In genomic region chr2:134642377-134642776, GRCm38 (mm10) we compare ENCODE assay signal across 11 mouse cellular contexts. TPM values are rescaled to one million over a fixed set of nuclear protein-coding genes. Genes with fewer than 3 reads are reported as not detected.
DNase-seq lines count a peak whose midpoint lies in the region; ATAC-seq and TF ChIP-seq lines count a peak whose summit lies in the region.
"Had no signal": no experiment of that assay in that cellular context is flagged by ENCODE, and none has a peak within 500 bp of the region (broad histone marks: within the 10 kb centered on the region; RNA-seq: fewer than 3 reads in every experiment).

No protein-coding gene starts in this region.

- ATAC-seq in heart, postnatal 0 days (ENCODE audit: insufficient read depth, low read depth), result no peak
- no peak for ATAC-seq in hindbrain, embryonic 15.5 days (ENCODE audit: low FRiP score, low read depth)
- no peak for ATAC-seq in midbrain, embryonic 16.5 days
- ATAC-seq in kidney, embryonic 15.5 days (replicated peaks; ENCODE audit: low FRiP score), result no peak

- peaks cover 4% of the 10 kb centered on the region for H3K4me1 ChIP-seq in heart, postnatal 0 days (ENCODE audit: control insufficient read depth, insufficient read depth)
- H3K4me1 ChIP-seq in forebrain, embryonic 10.5 days, result peaks cover 35% of the 10 kb centered on the region
- H3K4me1 ChIP-seq in hindbrain, embryonic 15.5 days (replicated peaks), result peaks cover 38% of the 10 kb centered on the region
- H3K4me1 ChIP-seq in midbrain, embryonic 16.5 days (ENCODE audit: control insufficient read depth, insufficient read depth, low read length), result peaks cover 32% of the 10 kb centered on the region
- H3K4me1 ChIP-seq in kidney, embryonic 15.5 days, result peaks cover 9% of the 10 kb centered on the region

- peak overlapping the region; percentile 82; the same call in 1 of the 2 replicates for H3K4me3 ChIP-seq in heart, postnatal 0 days (ENCODE audit: low read depth, low read length)
- H3K4me3 ChIP-seq in forebrain, embryonic 10.5 days, result peak overlapping the region; percentile 75; the same call in 1 of the 2 replicates
- H3K4me3 ChIP-seq in hindbrain, embryonic 15.5 days, result peak overlapping the region; percentile 66
- H3K4me3 ChIP-seq in midbrain, embryonic 16.5 days (ENCODE audit: low read depth, low read length), result peak overlapping the region; percentile 76
- no peak overlapping the region for H3K4me3 ChIP-seq in kidney, embryonic 15.5 days (replicated peaks)

- TF ChIP-seq EP300 in heart, postnatal 0 days (IDR thresholded peaks at IDR 0.05; ENCODE audit: low read depth), result no peak

- no peak overlapping the region for H3K27ac ChIP-seq in heart, postnatal 0 days (ENCODE audit: low read depth)
- no peak overlapping the region for H3K27ac ChIP-seq in forebrain, embryonic 10.5 days
- H3K27ac ChIP-seq in hindbrain, embryonic 15.5 days (replicated peaks), result peak overlapping the region; percentile 98
- peak overlapping the region; percentile 13; the same call in 1 of the 2 replicates for H3K27ac ChIP-seq in midbrain, embryonic 16.5 days (ENCODE audit: low read length)
- H3K27ac ChIP-seq in kidney, embryonic 15.5 days, result no peak overlapping the region
- H3K27ac ChIP-seq: limb, embryonic 15.5 days had no signal

- H3K9me3 ChIP-seq in heart, postnatal 0 days (replicated peaks; ENCODE audit: control insufficient read depth, low read length), result no peaks in the 10 kb centered on the region
- H3K9me3 ChIP-seq in forebrain, embryonic 10.5 days, result no peaks in the 10 kb centered on the region
- no peaks in the 10 kb centered on the region for H3K9me3 ChIP-seq in hindbrain, embryonic 15.5 days
- no peaks in the 10 kb centered on the region for H3K9me3 ChIP-seq in midbrain, embryonic 16.5 days (replicated peaks; ENCODE audit: control insufficient read depth, low read length, poor library complexity, severe bottlenecking)
- H3K9me3 ChIP-seq in kidney, embryonic 15.5 days (replicated peaks), result no peaks in the 10 kb centered on the region
- H3K9me3 ChIP-seq: limb, embryonic 15.5 days had no signal

- peak overlapping the region; percentile 60 for H3K4me2 ChIP-seq in heart, postnatal 0 days (ENCODE audit: low read depth, low read length)
- H3K4me2 ChIP-seq in hindbrain, embryonic 15.5 days, result peak overlapping the region; percentile 77
- H3K4me2 ChIP-seq in midbrain, embryonic 16.5 days (ENCODE audit: low read length), result peak overlapping the region; percentile 65
- H3K4me2 ChIP-seq in kidney, embryonic 15.5 days, result no peak overlapping the region

- H3K9ac ChIP-seq in heart, postnatal 0 days (replicated peaks; ENCODE audit: low read depth, low read length), result no peak overlapping the region
- peak overlapping the region; percentile 43; the same call in 1 of the 2 replicates for H3K9ac ChIP-seq in hindbrain, embryonic 15.5 days
- H3K9ac ChIP-seq in midbrain, embryonic 16.5 days (ENCODE audit: low read depth, low read length), result peak overlapping the region; percentile 31
- H3K9ac ChIP-seq in kidney, embryonic 15.5 days, result no peak overlapping the region
- H3K9ac ChIP-seq: limb, embryonic 15.5 days had no signal

- DNase-seq in heart, postnatal 0 days (ENCODE audit: low spot score), result no peak
- no peak for DNase-seq in heart, adult 9 months (ENCODE audit: low spot score in 2 of 2)
- no peak for DNase-seq in forebrain, embryonic 10.5 days (ENCODE audit: extremely low spot score, low spot score)
- no peak for DNase-seq in urinary bladder, postnatal 36 days (ENCODE audit: low spot score in 2 of 2)
- DNase-seq: adrenal gland, postnatal 10 days; heart, postnatal 10 days; thymus, postnatal 25 days had no signal

- TF ChIP-seq CTCF in heart, postnatal 0 days (IDR thresholded peaks at IDR 0.05; ENCODE audit: low read depth), result no peak

- no peaks in the 10 kb centered on the region for H3K27me3 ChIP-seq in heart, postnatal 0 days (ENCODE audit: control insufficient read depth, insufficient read depth, low read length)
- H3K27me3 ChIP-seq in forebrain, embryonic 10.5 days (ENCODE audit: poor library complexity, severe bottlenecking), result no peaks in the 10 kb centered on the region
- no peaks in the 10 kb centered on the region for H3K27me3 ChIP-seq in hindbrain, embryonic 15.5 days
- no peaks in the 10 kb centered on the region for H3K27me3 ChIP-seq in midbrain, embryonic 16.5 days (ENCODE audit: control insufficient read depth, insufficient read depth, low read depth, low read length)
- H3K27me3 ChIP-seq in kidney, embryonic 15.5 days, result no peaks in the 10 kb centered on the region
- H3K27me3 ChIP-seq: limb, embryonic 15.5 days had no signal

- H3K36me3 ChIP-seq in heart, postnatal 0 days (replicated peaks; ENCODE audit: control insufficient read depth, insufficient read depth, low read length), result peaks cover 14% of the 10 kb centered on the region; the same call in 1 of the 2 replicates
- peaks cover 10% of the 10 kb centered on the region for H3K36me3 ChIP-seq in forebrain, embryonic 10.5 days (replicated peaks)
- 0 out of 2 replicates have a peak, but pooled peaks cover 7% of the 10 kb centered on the region for H3K36me3 ChIP-seq in hindbrain, embryonic 15.5 days
- peaks cover 2% of the 10 kb centered on the region for H3K36me3 ChIP-seq in midbrain, embryonic 16.5 days (ENCODE audit: control insufficient read depth, insufficient read depth, low read length)
- H3K36me3 ChIP-seq in kidney, embryonic 15.5 days, result peaks cover 5% of the 10 kb centered on the region; the same call in 1 of the 2 replicates
- H3K36me3 ChIP-seq: limb, embryonic 15.5 days had no signal

RNA-seq across cellular contexts. Expression of gene Tmx4, which starts 1.6 kb away (rescaled TPM):
- 37.2 and 38.7 TPM in 2 replicates for total RNA-seq in heart, postnatal 0 days (2014; rRNA removed; ENCODE audit: low replicate concordance)
- polyA plus RNA-seq in heart, postnatal 0 days (2015; fragmentation: Nextera tagmentation; extraction: Ambion mirVana), result 27.0 and 29.2 TPM in 2 replicates
- 27.1 and 27.7 TPM in 2 replicates for polyA plus RNA-seq in forebrain, embryonic 10.5 days (2016; fragmentation: Nextera tagmentation; extraction: Ambion mirVana)
- 102 and 106 TPM in 2 replicates for polyA plus RNA-seq in hindbrain, embryonic 15.5 days (2015; fragmentation: Nextera tagmentation; extraction: Ambion mirVana)
- 143 and 144 TPM in 2 replicates for polyA plus RNA-seq in midbrain, embryonic 16.5 days (2015; fragmentation: Nextera tagmentation; extraction: Ambion mirVana)
- 20.9 and 21.0 TPM in 2 replicates for polyA plus RNA-seq in kidney, embryonic 15.5 days (2015; fragmentation: Nextera tagmentation; extraction: Ambion mirVana)

Comparison
In these comparisons a context has a peak if more than half of its experiments do, and no peak if none do; other contexts are left out.
1. H3K27ac ChIP-seq: peak in hindbrain, embryonic 15.5 days (single experiment) and midbrain, embryonic 16.5 days (single experiment); none in heart, postnatal 0 days (single experiment), forebrain, embryonic 10.5 days (single experiment) and kidney, embryonic 15.5 days (single experiment).
2. H3K9ac ChIP-seq: peak in hindbrain, embryonic 15.5 days (single experiment) and midbrain, embryonic 16.5 days (single experiment); none in heart, postnatal 0 days (single experiment) and kidney, embryonic 15.5 days (single experiment).